Mouse (Mus musculus) midbrain, postnatal 0 days (tissue): ENCODE results near the gene Gm8247. TPM values are rescaled to one million over a fixed set of nuclear protein-coding genes. Genes with fewer than 3 reads are reported as not detected.
"Not testable (repeated sequence)": the region's sequence is repeated elsewhere in the genome, so short reads cannot be mapped to it uniquely, and the experiment has no call there.

Experiments used
- ATAC-seq: fragments of 200-750 bp; cut with Nextera tagmentation; 2 replicates; pipeline ENCODE4 v1.8.0; 2017; ENCODE audit warnings: moderate number of reproducible peaks, mild to moderate bottlenecking, moderate TSS enrichment, moderate library complexity; ENCODE audit not compliant: low FRiP score
- DNase-seq: peaks from one replicate; pipeline ENCODE4 v3.0.0-alpha.2; 2015; ENCODE audit warnings: low spot score
- H3K27ac ChIP-seq: fragments of 300-500 bp; sonication (generic); 2 replicates; pipeline ENCODE4 v1.5.1; 2014; ENCODE audit warnings: low read depth, mild to moderate bottlenecking, low read length, mixed read lengths
- H3K27me3 ChIP-seq: fragments of 300-500 bp; sonication (generic); 2 replicates; pipeline ENCODE4 v1.6.1; 2014; ENCODE audit warnings: low read length, control low read depth, mixed read lengths; ENCODE audit not compliant: insufficient read depth
- H3K36me3 ChIP-seq: fragments of 300-500 bp; sonication (generic); 2 replicates; pipeline ENCODE4 v1.6.1; 2014; ENCODE audit warnings: low read length, control low read depth, mixed read lengths; ENCODE audit not compliant: insufficient read depth
- H3K4me1 ChIP-seq: fragments of 300-500 bp; sonication (generic); 2 replicates; pipeline ENCODE4 v1.6.1; 2014; ENCODE audit warnings: mild to moderate bottlenecking, control low read depth, antibody characterized with exemption, low read length, mixed read lengths; ENCODE audit not compliant: insufficient read depth
- H3K4me2 ChIP-seq: fragments of 300-500 bp; sonication (generic); 2 replicates; pipeline ENCODE4 v1.6.1; 2014; ENCODE audit warnings: low read depth, mild to moderate bottlenecking, low read length, mixed read lengths; ENCODE audit not compliant: poor library complexity, severe bottlenecking
- H3K4me3 ChIP-seq: fragments of 300-500 bp; sonication (generic); 2 replicates; pipeline ENCODE4 v1.5.1; 2014; ENCODE audit warnings: low read depth, mild to moderate bottlenecking, low read length, moderate library complexity
- H3K9ac ChIP-seq: fragments of 300-500 bp; sonication (generic); replicated peaks from 2 replicates; pipeline ENCODE4 v1.6.1; 2014; ENCODE audit warnings: mild to moderate bottlenecking, low read length, moderate library complexity, mixed read lengths; ENCODE audit not compliant: poor library complexity, severe bottlenecking
- H3K9me3 ChIP-seq: fragments of 300-500 bp; sonication (generic); 2 replicates; pipeline ENCODE4 v1.6.1; 2016; ENCODE audit warnings: low read length, control low read depth
- WGBS: fragments of 180-500 bp; shearing (Covaris S2); extraction: QIAGEN DNeasy Blood & Tissue Kit; methylation state at CpG from one replicate; pipeline ENCODE4 v1.1.7; 2014; 5-methylcytosine and 5-hydroxymethylcytosine counted together
- polyA plus RNA-seq: library from polyadenylated mRNA; unstranded; fragments of >200 nt; fragmentation: Nextera tagmentation; extraction: Ambion mirVana; gene quantifications from 2 replicates; pipeline ENCODE4 v1.2.1, GENCODE M21; 2015
- total RNA-seq: library from RNA; depleted of rRNA; stranded (reverse); fragments of >200 nt; gene quantifications from 2 replicates; pipeline ENCODE4 v1.2.3, GENCODE M21; 2014; rRNA removed

Gene Gm8247
- total RNA-seq = not detected in 2 replicates
- not detected in 2 replicates for polyA plus RNA-seq

DNA sequence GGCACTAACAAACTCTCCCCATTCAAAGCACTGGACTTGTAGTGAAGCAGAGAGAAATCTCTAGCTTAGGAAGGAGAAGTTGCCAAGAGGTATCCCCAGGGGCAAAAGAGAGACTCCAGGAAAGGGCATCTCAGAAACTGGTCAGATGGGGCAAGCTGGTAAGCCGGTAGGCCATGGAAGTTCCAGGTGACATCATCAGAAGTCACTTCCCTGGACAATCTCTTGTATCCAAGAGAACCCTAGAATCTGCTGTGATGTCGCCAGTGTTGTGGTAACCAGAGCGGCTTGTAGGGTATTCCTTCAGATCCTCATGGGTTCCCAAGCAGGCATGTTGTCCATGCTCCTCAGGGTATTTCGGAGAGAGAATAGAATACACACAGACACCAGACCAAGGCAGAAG, at the start of gene Gm8247:
Gene Gm8247, plus strand, starts transcription at position 301 of the 400 bp plus-strand sequence.
- WGBS = 98% methylated on average over 4 of the region's 4 CpGs
- H3K4me1 ChIP-seq, H3K9me3 ChIP-seq, ATAC-seq, H3K27ac ChIP-seq, H3K4me3 ChIP-seq, H3K4me2 ChIP-seq, H3K9ac ChIP-seq, DNase-seq, H3K36me3 ChIP-seq, H3K27me3 ChIP-seq: not testable (repeated sequence)

DNA sequence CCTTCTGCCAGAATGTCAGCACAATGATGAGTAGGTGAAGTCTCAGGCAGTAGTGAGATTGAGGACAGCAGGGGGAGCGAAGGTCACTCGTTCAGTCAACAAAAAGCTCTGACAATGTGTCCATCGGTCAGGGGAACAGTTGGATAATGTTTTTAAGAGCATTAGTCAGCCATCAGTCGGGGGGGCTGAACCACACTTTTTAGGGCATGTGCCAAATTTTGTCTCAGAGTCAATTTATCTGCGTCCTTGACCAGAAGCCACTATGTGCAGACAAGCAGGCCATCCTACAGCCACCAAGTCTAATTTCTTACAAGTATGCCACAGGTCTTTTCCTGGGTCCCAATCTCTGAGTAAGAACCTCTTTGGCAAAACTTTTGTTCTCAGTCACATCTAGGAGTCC, 35.0 kb upstream of the Gm8247 start:
- ATAC-seq, H3K36me3 ChIP-seq, DNase-seq, H3K4me3 ChIP-seq, H3K9me3 ChIP-seq, H3K27me3 ChIP-seq, H3K27ac ChIP-seq, H3K9ac ChIP-seq, H3K4me1 ChIP-seq, H3K4me2 ChIP-seq: not testable (repeated sequence)
- WGBS = 74% methylated on average over 3 of the region's 5 CpGs

DNA sequence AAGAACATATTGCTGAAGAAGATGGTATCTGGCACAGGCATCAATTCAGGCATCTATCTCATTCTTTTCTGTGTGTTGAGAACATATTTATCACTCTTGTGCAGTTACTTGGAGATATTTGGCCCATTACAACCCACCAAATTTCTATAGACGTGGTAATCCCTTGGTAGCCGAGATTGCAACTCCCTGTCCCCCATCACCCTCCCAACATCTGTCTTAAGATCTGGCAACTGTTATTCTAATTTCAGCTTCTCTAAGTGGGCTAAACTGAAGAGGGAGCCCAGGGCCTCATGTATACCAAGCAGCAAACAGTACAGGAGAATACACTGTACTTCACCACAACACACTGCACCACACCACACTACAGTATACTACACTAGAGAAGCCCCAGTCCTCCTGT, 8.8 kb downstream of the Gm8247 start:
- DNase-seq, ATAC-seq, H3K9me3 ChIP-seq, H3K9ac ChIP-seq, H3K36me3 ChIP-seq, H3K27ac ChIP-seq, H3K27me3 ChIP-seq, H3K4me1 ChIP-seq, H3K4me3 ChIP-seq, H3K4me2 ChIP-seq: not testable (repeated sequence)
- 69% methylated on average over 2 of the region's 2 CpGs for WGBS

DNA sequence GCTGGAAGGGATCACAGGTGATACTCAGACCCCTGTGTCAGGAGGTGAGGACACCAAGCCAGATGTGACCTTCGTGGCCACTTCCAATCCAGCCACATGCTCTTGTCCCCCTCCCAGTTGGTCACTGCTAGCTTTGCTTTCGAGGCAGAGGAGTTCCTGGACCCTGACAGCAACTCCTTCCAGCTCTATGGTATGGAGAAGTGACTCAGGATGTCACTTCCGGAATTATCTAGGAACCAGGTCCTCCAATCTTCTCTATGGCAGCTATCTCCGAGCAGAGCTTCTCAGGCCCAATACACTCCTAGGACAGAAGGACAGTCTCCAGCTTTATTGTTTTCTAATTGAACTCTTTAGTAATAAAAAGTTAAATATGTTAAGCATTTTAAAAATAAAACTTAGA, 44.8 kb downstream of the Gm8247 start, which contains the start of gene Gm5624:
Gene Gm5624, minus strand, starts transcription at position 202 of the 400 bp plus-strand sequence.
- not testable (repeated sequence) for H3K9ac ChIP-seq, H3K9me3 ChIP-seq, H3K4me2 ChIP-seq, H3K27me3 ChIP-seq, H3K36me3 ChIP-seq, H3K4me1 ChIP-seq, DNase-seq, H3K27ac ChIP-seq, H3K4me3 ChIP-seq, ATAC-seq
- WGBS = 79% methylated on average over 4 of the region's 4 CpGs

Other genes with a start within 250 kb of the Gm8247 start
- gene Gm5930, start 244.6 kb upstream of the Gm8247 start, total RNA-seq = not detected in 2 replicates
- not detected in 2 replicates for gene Gm5930, start 244.6 kb upstream of the Gm8247 start, polyA plus RNA-seq
- gene Gm8229, start 217.8 kb upstream of the Gm8247 start, total RNA-seq = 0.24 TPM in 1 of 2 replicates, not detected in the other
- not detected in 2 replicates for gene Gm8229, start 217.8 kb upstream of the Gm8247 start, polyA plus RNA-seq
- not detected in 2 replicates for gene Gm3371, start 172.5 kb upstream of the Gm8247 start, total RNA-seq
- not detected in 2 replicates for gene Gm3371, start 172.5 kb upstream of the Gm8247 start, polyA plus RNA-seq
- not detected in 2 replicates for gene Gm8232, start 149.5 kb upstream of the Gm8247 start, total RNA-seq
- not detected in 2 replicates for gene Gm8232, start 149.5 kb upstream of the Gm8247 start, polyA plus RNA-seq
- gene BC061237, start 90.7 kb upstream of the Gm8247 start, total RNA-seq = 0.44 TPM in 1 of 2 replicates, not detected in the other
- not detected in 2 replicates for gene BC061237, start 90.7 kb upstream of the Gm8247 start, polyA plus RNA-seq
- not detected in 2 replicates for gene Gm17093, start 64.9 kb upstream of the Gm8247 start, total RNA-seq
- not detected in 2 replicates for gene Gm17093, start 64.9 kb upstream of the Gm8247 start, polyA plus RNA-seq
- not detected in 2 replicates for gene Gm5624, start 44.8 kb downstream of the Gm8247 start, total RNA-seq
- not detected in 2 replicates for gene Gm5624, start 44.8 kb downstream of the Gm8247 start, polyA plus RNA-seq
- not detected in 2 replicates for gene Gm8257, start 123.3 kb downstream of the Gm8247 start, total RNA-seq
- not detected in 2 replicates for gene Gm8257, start 123.3 kb downstream of the Gm8247 start, polyA plus RNA-seq
- gene Gm8267, start 167.2 kb downstream of the Gm8247 start, total RNA-seq = not detected in 2 replicates
- gene Gm8267, start 167.2 kb downstream of the Gm8247 start, polyA plus RNA-seq = 0.10 TPM in 1 of 2 replicates, not detected in the other